Comparison of ENCODE assay signal across 8 mouse cellular contexts in genomic region chr2:4517553-4518125, GRCm38 (mm10).
A peak's percentile ranks its signal among the peaks of the same experiment; 100 is the strongest.
DNase-seq lines count a peak whose midpoint lies in the region; ATAC-seq lines count a peak whose summit lies in the region.

No protein-coding gene starts in this region.

- peak; percentile 65 to 69 for DNase-seq in cerebellum, postnatal 10 days
- no peak for DNase-seq in cerebellum, adult 9-11 months
- no peak for DNase-seq in forebrain, embryonic 10.5 days (ENCODE audit: extremely low spot score, low spot score)
- DNase-seq in kidney, postnatal 10 days = peak; percentile 66
- no peak for DNase-seq in thymus, postnatal 14 days
- DNase-seq in left cerebral cortex, adult 8-10 months (ENCODE audit: low spot score in 2 of 2) = no peak

- H3K4me3 ChIP-seq in forebrain, embryonic 10.5 days = no peak overlapping the region
- H3K4me3 ChIP-seq in heart, embryonic 16.5 days (ENCODE audit: low read length) = peak overlapping the region; percentile 35

- peak overlapping the region; percentile 79 for H3K27ac ChIP-seq in forebrain, embryonic 10.5 days
- peak overlapping the region; percentile 97 for H3K27ac ChIP-seq in heart, embryonic 16.5 days (ENCODE audit: low read length)

- peak; percentile 99 for ATAC-seq in heart, embryonic 16.5 days (replicated peaks; ENCODE audit: extremely low read depth, insufficient read depth, low FRiP score)
- 0 out of 2 replicates have a peak, but pooled peaks have one; percentile 24 for ATAC-seq in megakaryocyte, adult 5-6 weeks (ENCODE audit: poor library complexity, severe bottlenecking)

- no peaks in the 10 kb centered on the region for H3K27me3 ChIP-seq in forebrain, embryonic 10.5 days (ENCODE audit: poor library complexity, severe bottlenecking)
- no peaks in the 10 kb centered on the region for H3K27me3 ChIP-seq in heart, embryonic 16.5 days (ENCODE audit: control insufficient read depth, insufficient read depth, low read length)

- peaks cover 24% of the 10 kb centered on the region for H3K4me1 ChIP-seq in forebrain, embryonic 10.5 days
- peaks cover 19% of the 10 kb centered on the region for H3K4me1 ChIP-seq in heart, embryonic 16.5 days (ENCODE audit: control insufficient read depth, insufficient read depth, low read length)

- WGBS in forebrain, embryonic 10.5 days = 64% methylated on average over 7 of the region's 7 CpGs
- WGBS in heart, embryonic 16.5 days = 15% methylated on average over 7 of the region's 7 CpGs

- H3K9me3 ChIP-seq in forebrain, embryonic 10.5 days = peaks cover 5% of the 10 kb centered on the region; the same call in 1 of the 2 replicates
- H3K9me3 ChIP-seq in heart, embryonic 16.5 days (replicated peaks; ENCODE audit: control insufficient read depth, low read length) = no peaks in the 10 kb centered on the region

- peak overlapping the region; percentile 60 for H3K9ac ChIP-seq in heart, embryonic 16.5 days (ENCODE audit: low read length)

- H3K4me2 ChIP-seq in heart, embryonic 16.5 days (ENCODE audit: low read depth, low read length) = peak overlapping the region; percentile 64

- H3K36me3 ChIP-seq in forebrain, embryonic 10.5 days (replicated peaks) = peaks cover 32% of the 10 kb centered on the region
- H3K36me3 ChIP-seq in heart, embryonic 16.5 days (ENCODE audit: control insufficient read depth, insufficient read depth) = no peaks in the 10 kb centered on the region; the same call in 1 of the 2 replicates

Comparison
In these comparisons a context has a peak if more than half of its experiments do, and no peak if none do; other contexts are left out.
1. DNase-seq: peak in cerebellum, postnatal 10 days (2 of 2) and kidney, postnatal 10 days (single experiment); none in cerebellum, adult 9-11 months (single experiment), forebrain, embryonic 10.5 days (single experiment), thymus, postnatal 14 days (single experiment) and left cerebral cortex, adult 8-10 months (0 of 2).